Mouse (Mus musculus) MEL-GATA-1-ER (cell line): ENCODE data around the gene Tomm6.
A peak's percentile ranks its signal among the peaks of the same experiment; 100 is the strongest.

ENCODE experiments used
- DNase-seq: peaks from one replicate; pipeline ENCODE4 v3.0.0-alpha.2; 2012; ENCODE audit warnings: low read depth; ENCODE audit errors: extremely low read depth

Tomm6 gene

GRCm38 (mm10) chr17:47694503-47695336 is 6.5 kb upstream of the Tomm6 start, which contains the start of gene Prickle4:
TSS of gene Prickle4 (minus strand) at chr17:47694736.
- DNase-seq: peak; percentile 66

- no peak for DNase-seq
Measured at GRCm38 (mm10) chr17:47694442-47694502, 6.1 kb upstream of the Tomm6 start, which contains the start of gene Gm21981. TSS of gene Gm21981 (minus strand) at chr17:47694455.

DNA sequence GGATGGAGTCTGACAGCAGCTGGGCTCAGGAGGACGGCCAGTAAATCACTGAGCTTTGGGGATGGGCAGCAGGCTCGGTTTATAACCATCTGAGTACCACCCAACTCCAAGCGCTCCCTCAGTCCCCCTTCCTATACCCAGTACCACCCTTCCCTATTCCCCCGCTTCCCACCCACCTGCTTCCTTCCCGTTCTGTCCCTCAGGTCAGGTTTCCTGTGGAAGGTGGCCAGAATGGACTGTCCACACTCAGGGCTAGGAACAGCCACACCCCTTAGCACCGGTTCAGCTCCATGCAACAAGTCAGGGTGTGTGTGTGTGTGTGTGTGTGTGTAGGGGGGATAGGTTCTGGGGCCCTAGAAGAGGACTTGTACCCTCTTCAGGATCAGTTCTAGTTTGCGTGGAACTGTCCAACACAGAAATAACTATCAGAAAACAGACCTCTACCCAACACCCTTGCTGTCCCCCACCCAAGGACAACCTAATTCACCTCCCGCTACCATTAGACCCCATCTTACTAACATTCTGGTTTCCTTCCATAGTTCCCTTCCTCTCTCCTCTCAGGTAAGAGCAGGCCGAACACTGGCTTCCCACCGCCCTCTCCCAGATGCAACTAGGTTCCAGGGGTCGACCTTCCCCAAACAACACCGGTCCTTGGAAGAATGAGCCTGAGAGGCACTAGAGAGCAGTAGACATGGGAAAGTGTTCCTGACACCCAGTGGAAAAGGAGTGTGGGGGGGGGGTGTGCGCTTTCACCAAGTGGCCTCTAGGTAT is 5.7 kb upstream of the Tomm6 start:
- no peak for DNase-seq

DNA sequence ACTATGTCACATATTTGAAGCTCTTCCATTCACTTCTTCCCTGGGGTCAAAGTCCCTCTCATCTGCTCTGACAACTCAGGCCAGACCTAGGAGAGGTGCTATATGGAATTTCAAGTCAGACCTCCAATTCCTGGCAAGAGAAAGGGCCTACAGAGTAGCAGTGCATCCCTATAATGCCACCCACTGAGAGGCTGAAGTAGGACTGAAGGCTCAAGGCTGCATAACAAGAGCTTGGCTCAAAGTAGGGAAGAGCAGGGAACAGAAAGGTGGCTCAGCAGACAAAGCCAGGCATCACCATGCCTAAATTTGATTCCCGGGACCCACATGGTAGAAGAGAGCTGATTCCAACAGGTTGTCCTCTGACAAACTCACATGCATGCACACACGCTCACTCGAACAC is 3.5 kb upstream of the Tomm6 start:
- no peak for DNase-seq

GRCm38 (mm10) chr17:47689894-47690293 is 1.7 kb upstream of the Tomm6 start:
- DNase-seq: no peak

DNA sequence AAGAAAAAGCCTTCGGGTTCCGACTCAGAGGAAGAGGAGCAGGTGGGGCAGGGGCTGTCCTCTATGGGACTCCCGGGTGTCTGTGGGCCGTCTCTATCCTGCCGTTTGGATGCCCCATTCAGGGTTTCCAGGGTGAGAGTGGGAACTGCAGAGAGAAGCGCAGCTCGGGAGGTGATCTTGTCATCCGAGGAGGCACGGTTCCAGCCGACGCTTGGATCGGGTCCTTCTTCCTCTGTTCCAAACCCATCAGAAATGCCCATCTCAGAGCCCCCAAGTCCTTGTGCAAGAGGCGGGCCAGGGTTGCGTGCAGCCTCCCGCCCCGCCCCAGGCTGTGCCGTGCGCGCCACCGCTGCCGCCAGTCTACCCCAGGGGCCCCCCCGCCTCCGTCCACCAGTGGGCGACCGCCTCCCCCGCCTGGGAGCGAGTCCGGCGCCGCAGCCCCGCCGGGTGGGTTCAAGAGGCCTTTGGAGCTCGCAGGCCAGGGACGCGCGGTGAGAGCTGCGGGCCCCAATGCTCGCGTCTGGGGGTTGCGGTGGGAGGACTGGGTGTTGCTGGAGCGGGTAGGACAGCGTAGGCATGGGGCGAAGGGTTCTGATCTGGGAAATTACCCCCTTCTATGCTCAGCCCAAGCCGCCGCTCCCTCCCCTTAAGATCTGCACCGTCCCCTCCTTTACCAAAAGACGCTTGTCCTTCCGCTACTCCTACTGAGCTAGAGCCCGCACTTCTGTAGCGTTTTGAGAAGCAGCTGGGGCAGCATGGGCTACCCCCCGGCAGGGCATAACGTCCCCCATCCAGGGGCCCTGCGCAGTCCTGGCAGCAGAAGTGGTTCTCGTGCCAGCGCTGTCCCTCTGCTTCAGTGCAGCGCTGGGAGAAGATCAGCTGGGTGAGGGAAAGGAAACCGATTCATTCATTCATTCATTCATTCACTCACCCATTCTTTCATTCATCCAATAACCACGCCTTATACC is 706 bp upstream of the Tomm6 start, which contains the start of gene Frs3:
Frs3 (plus strand) TSS at position 423 of the 968 bp plus-strand sequence.
- DNase-seq: peak; percentile 39

DNA sequence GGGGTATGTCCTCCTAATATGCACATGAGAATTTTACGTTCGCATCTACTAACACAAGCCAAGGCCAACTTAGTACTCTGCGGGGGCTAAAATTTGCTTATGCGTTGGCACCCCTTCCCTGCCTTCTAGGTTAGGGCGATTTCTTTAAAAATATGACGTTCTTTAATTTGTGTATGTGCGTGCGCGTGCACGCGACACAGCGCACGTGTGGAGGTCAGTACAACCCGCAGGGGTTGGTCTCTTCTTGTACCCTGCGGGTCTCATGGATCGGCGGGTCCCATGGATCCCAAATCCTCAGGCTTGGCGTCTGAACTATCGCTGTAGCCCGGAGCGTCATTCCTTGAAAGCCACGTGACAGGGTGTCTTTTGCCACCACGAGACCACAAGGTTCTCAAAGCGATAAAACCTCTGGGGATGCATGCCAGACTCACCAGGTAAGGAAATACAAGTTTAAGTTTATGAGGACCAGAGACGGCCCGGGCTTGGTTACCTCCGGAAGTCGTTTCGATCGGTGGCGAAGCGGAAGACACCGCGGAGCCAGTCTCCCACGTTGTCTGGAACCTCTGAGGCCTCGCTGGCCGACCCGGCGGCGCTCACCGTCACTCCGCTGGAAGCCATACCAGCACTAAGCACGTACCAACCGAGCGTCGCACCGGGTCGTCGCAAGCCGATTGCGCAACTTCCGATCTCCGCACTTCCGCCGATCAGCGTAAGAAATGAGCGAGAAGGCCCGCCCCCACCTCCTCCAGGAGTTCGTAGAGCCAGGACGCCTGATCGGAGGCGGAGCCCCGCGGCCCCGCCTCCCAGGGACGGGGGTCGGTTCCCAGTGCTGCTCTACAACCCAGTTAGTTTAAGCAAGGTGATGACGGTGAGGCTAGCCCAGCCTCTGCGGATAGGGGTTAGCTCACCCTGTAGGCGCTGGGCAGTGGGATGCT is 510 bp downstream of the Tomm6 start:
- peak; percentile 96 for DNase-seq

- DNase-seq: no peak
Measured at GRCm38 (mm10) chr17:47682836-47683235, 5.3 kb downstream of the Tomm6 start.

DNA sequence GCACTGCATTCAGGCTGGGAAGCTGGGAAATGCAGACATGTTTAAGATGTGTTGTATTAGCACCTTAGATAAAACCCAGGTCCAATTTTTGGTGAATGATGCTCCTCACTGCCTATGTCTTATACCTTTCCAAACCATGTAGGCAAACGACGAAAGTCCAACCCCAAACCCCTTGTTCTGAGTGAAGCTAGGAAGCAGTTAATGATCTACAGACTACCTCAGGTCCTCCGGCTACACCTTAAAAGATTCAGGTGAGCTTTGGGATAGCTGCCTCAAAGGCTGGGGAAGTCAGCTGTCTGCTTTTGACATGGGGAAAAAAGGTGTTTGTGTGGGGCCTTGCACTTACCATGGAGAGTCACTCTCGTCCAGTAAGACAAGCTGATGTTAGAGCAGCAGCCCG is 9.5 kb downstream of the Tomm6 start:
- no peak for DNase-seq

DNA sequence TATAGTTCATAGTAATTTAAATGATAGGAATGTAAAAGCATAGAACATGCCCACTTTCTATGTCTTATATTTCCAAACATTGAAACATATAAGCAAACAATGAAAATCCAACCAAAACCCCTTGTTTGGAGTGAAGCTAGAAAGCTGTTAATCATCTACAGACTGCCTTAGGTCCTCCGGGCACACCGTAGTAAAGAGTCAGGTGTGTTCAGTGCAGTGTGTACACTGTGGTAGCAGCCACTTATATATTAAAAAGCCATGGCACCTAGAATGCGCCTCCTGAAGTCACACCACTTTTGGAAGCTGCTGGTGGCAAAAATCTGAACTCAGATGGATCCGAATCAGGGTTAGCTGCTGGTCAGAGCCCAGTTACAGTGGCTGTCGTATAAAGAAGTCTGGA is 9.9 kb downstream of the Tomm6 start:
- no peak for DNase-seq

GRCm38 (mm10) chr17:47676581-47676980 is 11.6 kb downstream of the Tomm6 start:
- no peak for DNase-seq

- no peak for DNase-seq
Measured at GRCm38 (mm10) chr17:47672311-47673111, 15.7 kb downstream of the Tomm6 start.

GRCm38 (mm10) chr17:47671988-47672310 is 16.2 kb downstream of the Tomm6 start:
- DNase-seq: no peak

- no peak for DNase-seq
Measured at GRCm38 (mm10) chr17:47669166-47669565, 19.0 kb downstream of the Tomm6 start.

DNA sequence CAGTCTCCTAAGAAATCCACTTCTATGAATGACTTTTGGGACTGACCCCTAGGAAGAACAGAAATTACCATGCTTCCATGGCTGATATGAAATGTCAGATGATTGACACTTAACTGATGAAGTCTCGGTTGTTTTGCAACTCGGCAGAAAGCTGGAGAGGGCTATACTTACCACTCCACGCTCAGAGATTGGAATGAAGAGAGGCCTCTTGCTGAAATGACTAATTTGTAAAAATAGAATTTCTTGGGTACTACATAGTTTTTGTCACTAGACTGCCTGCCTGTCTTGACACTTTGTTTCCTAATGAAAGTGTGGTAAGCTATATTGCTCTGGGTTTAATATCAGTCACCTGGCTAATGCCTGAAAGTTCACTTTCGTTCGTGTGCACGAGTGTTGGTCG is 23.7 kb downstream of the Tomm6 start:
- DNase-seq: no peak

- DNase-seq: no peak
Measured at GRCm38 (mm10) chr17:47663009-47663713, 25.0 kb downstream of the Tomm6 start.

- DNase-seq: no peak
Measured at GRCm38 (mm10) chr17:47658741-47659243, 29.4 kb downstream of the Tomm6 start.

GRCm38 (mm10) chr17:47657901-47658300 is 30.3 kb downstream of the Tomm6 start:
- DNase-seq: no peak

- DNase-seq: no peak
Measured at GRCm38 (mm10) chr17:47655697-47656096, 32.5 kb downstream of the Tomm6 start.
